Mouse (Mus musculus): ENCODE measurements around the gene Ubap2l.

- TF ChIP-seq CTCF (IDR thresholded peaks at IDR 0.05; ENCODE audit: extremely low read depth, insufficient read depth, low read length) (no peak), POLR2A (IDR thresholded peaks at IDR 0.05; ENCODE audit: extremely low read depth, insufficient read depth, low read length) (no peak)
These were observed 52.6 kb downstream of the Ubap2l start for GRCm38 (mm10) chr3:89999830-90000229.
